Mouse (Mus musculus): ENCODE measurements around the gene C9. TPM values are rescaled to one million over a fixed set of nuclear protein-coding genes. Genes with fewer than 3 reads are reported as not detected.

Gene C9
- not detected in 2 replicates for polyA plus RNA-seq (2016; fragmentation: Nextera tagmentation; extraction: Ambion mirVana)

- Histone ChIP-seq H3K27me3 (no peaks in the 10 kb centered on the region), H3K4me3 (no peak within 1 kb of the TSS), H3K9ac (no peak within 1 kb of the TSS), H3K27ac (no peak within 1 kb of the TSS), H3K9me3 (replicated peaks) (no peaks in the 10 kb centered on the region), H3K36me3 (no peaks in the 10 kb centered on the region), H3K4me1 (peaks cover 4% of the 10 kb centered on the region; the same call in 1 of the 2 replicates), H3K4me2 (replicated peaks) (no peak within 1 kb of the TSS)
- WGBS: 68% methylated on average over 2 of the region's 2 CpGs
- no peak for ATAC-seq (ENCODE audit: low FRiP score)
Measured at GRCm38 (mm10) chr15:6445135-6445534, at the start of gene C9. Gene C9, plus strand, starts transcription at chr15:6445327.

GRCm38 (mm10) chr15:6398211-6398610 lies 46.9 kb upstream of the C9 start:
- ATAC-seq (ENCODE audit: low FRiP score): no peak
- Histone ChIP-seq H3K9ac (no peak overlapping the region), H3K36me3 (no peaks in the 10 kb centered on the region), H3K4me2 (replicated peaks) (no peak overlapping the region), H3K27me3 (no peaks in the 10 kb centered on the region), H3K4me3 (no peak overlapping the region), H3K9me3 (replicated peaks) (no peaks in the 10 kb centered on the region), H3K27ac (no peak overlapping the region), H3K4me1 (no peaks in the 10 kb centered on the region)
- 91% methylated on average over 4 of the region's 4 CpGs for WGBS

- ATAC-seq (ENCODE audit: low FRiP score): no peak
- H3K9ac ChIP-seq: no peak overlapping the region
- H3K4me3 ChIP-seq: no peak overlapping the region
- H3K27ac ChIP-seq: no peak overlapping the region
- 93% methylated on average over 6 of the region's 6 CpGs for WGBS
- no peaks in the 10 kb centered on the region for H3K9me3 ChIP-seq (replicated peaks)
- no peaks in the 10 kb centered on the region for H3K4me1 ChIP-seq
- H3K36me3 ChIP-seq: no peaks in the 10 kb centered on the region
- no peaks in the 10 kb centered on the region for H3K27me3 ChIP-seq
- no peak overlapping the region for H3K4me2 ChIP-seq (replicated peaks)
Measured at GRCm38 (mm10) chr15:6398881-6399280, 46.2 kb upstream of the C9 start.

- no peak overlapping the region for H3K9ac ChIP-seq
- no peak overlapping the region for H3K27ac ChIP-seq
- H3K4me1 ChIP-seq: no peaks in the 10 kb centered on the region
- no peaks in the 10 kb centered on the region for H3K9me3 ChIP-seq (replicated peaks)
- no peaks in the 10 kb centered on the region for H3K27me3 ChIP-seq
- WGBS: 86% methylated on average over 8 of the region's 8 CpGs
- no peak overlapping the region for H3K4me3 ChIP-seq
- no peaks in the 10 kb centered on the region for H3K36me3 ChIP-seq
- ATAC-seq (ENCODE audit: low FRiP score): no peak
- no peak overlapping the region for H3K4me2 ChIP-seq (replicated peaks)
Measured at GRCm38 (mm10) chr15:6400115-6400514, 45.0 kb upstream of the C9 start.

- Histone ChIP-seq H3K4me2 (replicated peaks) (no peak overlapping the region), H3K9ac (no peak overlapping the region), H3K36me3 (no peaks in the 10 kb centered on the region), H3K27me3 (no peaks in the 10 kb centered on the region), H3K27ac (no peak overlapping the region), H3K9me3 (replicated peaks) (no peaks in the 10 kb centered on the region), H3K4me3 (no peak overlapping the region), H3K4me1 (no peaks in the 10 kb centered on the region)
- ATAC-seq (ENCODE audit: low FRiP score): no peak
- 92% methylated on average over 2 of the region's 2 CpGs for WGBS
Measured at GRCm38 (mm10) chr15:6402433-6402832, 42.7 kb upstream of the C9 start.

GRCm38 (mm10) chr15:6404172-6404571 lies 41.0 kb upstream of the C9 start:
- ATAC-seq (ENCODE audit: low FRiP score): no peak
- WGBS: 84% methylated on average over 5 of the region's 5 CpGs
- no peaks in the 10 kb centered on the region for H3K4me1 ChIP-seq

GRCm38 (mm10) chr15:6406771-6407170 lies 38.4 kb upstream of the C9 start:
- no peaks in the 10 kb centered on the region for H3K9me3 ChIP-seq (replicated peaks)
- no peak overlapping the region for H3K9ac ChIP-seq
- H3K4me2 ChIP-seq (replicated peaks): no peak overlapping the region
- no peaks in the 10 kb centered on the region for H3K4me1 ChIP-seq
- H3K4me3 ChIP-seq: no peak overlapping the region
- no peak overlapping the region for H3K27ac ChIP-seq
- no peaks in the 10 kb centered on the region for H3K36me3 ChIP-seq
- ATAC-seq (ENCODE audit: low FRiP score): no peak
- no peaks in the 10 kb centered on the region for H3K27me3 ChIP-seq
- 87% methylated on average over 6 of the region's 6 CpGs for WGBS

More at GRCm38 (mm10) chr15:6404172-6404571, 41.0 kb upstream of the C9 start:
- Histone ChIP-seq H3K4me3 (no peak overlapping the region), H3K9me3 (replicated peaks) (no peaks in the 10 kb centered on the region), H3K27me3 (no peaks in the 10 kb centered on the region), H3K36me3 (no peaks in the 10 kb centered on the region), H3K9ac (no peak overlapping the region), H3K27ac (no peak overlapping the region), H3K4me2 (replicated peaks) (no peak overlapping the region)

GRCm38 (mm10) chr15:6409031-6409430 lies 36.1 kb upstream of the C9 start:
- H3K4me2 ChIP-seq (replicated peaks): no peak overlapping the region
- H3K9me3 ChIP-seq (replicated peaks): no peaks in the 10 kb centered on the region
- no peak for ATAC-seq (ENCODE audit: low FRiP score)
- H3K27me3 ChIP-seq: no peaks in the 10 kb centered on the region
- H3K27ac ChIP-seq: no peak overlapping the region
- H3K9ac ChIP-seq: no peak overlapping the region
- H3K4me3 ChIP-seq: no peak overlapping the region
- no peaks in the 10 kb centered on the region for H3K4me1 ChIP-seq
- H3K36me3 ChIP-seq: no peaks in the 10 kb centered on the region
- 90% methylated on average over 8 of the region's 8 CpGs for WGBS

- 94% methylated on average over 3 of the region's 3 CpGs for WGBS
- Histone ChIP-seq H3K9ac (no peak overlapping the region), H3K4me2 (replicated peaks) (no peak overlapping the region), H3K27ac (no peak overlapping the region), H3K36me3 (no peaks in the 10 kb centered on the region), H3K9me3 (replicated peaks) (no peaks in the 10 kb centered on the region), H3K4me1 (no peaks in the 10 kb centered on the region), H3K27me3 (no peaks in the 10 kb centered on the region), H3K4me3 (no peak overlapping the region)
- ATAC-seq (ENCODE audit: low FRiP score): no peak
Measured at GRCm38 (mm10) chr15:6410161-6410560, 35.0 kb upstream of the C9 start.

- WGBS: 90% methylated on average over 6 of the region's 6 CpGs
- Histone ChIP-seq H3K4me3 (no peak overlapping the region), H3K4me2 (replicated peaks) (no peak overlapping the region), H3K4me1 (no peaks in the 10 kb centered on the region), H3K36me3 (no peaks in the 10 kb centered on the region), H3K27me3 (no peaks in the 10 kb centered on the region), H3K9ac (no peak overlapping the region), H3K27ac (no peak overlapping the region), H3K9me3 (replicated peaks) (no peaks in the 10 kb centered on the region)
- no peak for ATAC-seq (ENCODE audit: low FRiP score)
Measured at GRCm38 (mm10) chr15:6411334-6411733, 33.8 kb upstream of the C9 start.

GRCm38 (mm10) chr15:6415317-6415716 lies 29.8 kb upstream of the C9 start:
- Histone ChIP-seq H3K9me3 (replicated peaks) (no peaks in the 10 kb centered on the region), H3K36me3 (no peaks in the 10 kb centered on the region), H3K27ac (no peak overlapping the region), H3K4me1 (no peaks in the 10 kb centered on the region), H3K4me3 (no peak overlapping the region), H3K27me3 (no peaks in the 10 kb centered on the region), H3K4me2 (replicated peaks) (no peak overlapping the region), H3K9ac (no peak overlapping the region)
- no peak for ATAC-seq (ENCODE audit: low FRiP score)
- WGBS: 90% methylated on average over 5 of the region's 5 CpGs

- 56% methylated on average over 7 of the region's 7 CpGs for WGBS
- H3K27me3 ChIP-seq: no peaks in the 10 kb centered on the region
- no peak overlapping the region for H3K9ac ChIP-seq
- no peak for ATAC-seq (ENCODE audit: low FRiP score)
- no peak overlapping the region for H3K27ac ChIP-seq
- no peaks in the 10 kb centered on the region for H3K9me3 ChIP-seq (replicated peaks)
- H3K4me2 ChIP-seq (replicated peaks): no peak overlapping the region
- H3K4me3 ChIP-seq: no peak overlapping the region
- 0 out of 2 replicates have a peak, but pooled peaks cover 3% of the 10 kb centered on the region for H3K36me3 ChIP-seq
- no peaks in the 10 kb centered on the region for H3K4me1 ChIP-seq
Measured at GRCm38 (mm10) chr15:6431777-6432176, 13.3 kb upstream of the C9 start.

- no peak overlapping the region for H3K4me2 ChIP-seq (replicated peaks)
- H3K9ac ChIP-seq: no peak overlapping the region
- H3K36me3 ChIP-seq: 0 out of 2 replicates have a peak, but pooled peaks cover 3% of the 10 kb centered on the region
- 87% methylated on average over 7 of the region's 7 CpGs for WGBS
- no peak overlapping the region for H3K4me3 ChIP-seq
- H3K27ac ChIP-seq: no peak overlapping the region
- H3K27me3 ChIP-seq: no peaks in the 10 kb centered on the region
- no peaks in the 10 kb centered on the region for H3K9me3 ChIP-seq (replicated peaks)
- no peak for ATAC-seq (ENCODE audit: low FRiP score)
- no peaks in the 10 kb centered on the region for H3K4me1 ChIP-seq
Measured at GRCm38 (mm10) chr15:6432411-6432810, 12.7 kb upstream of the C9 start.

Data from hindbrain, embryonic 12.5 days (tissue).